Mouse (Mus musculus) midbrain, embryonic 15.5 days (tissue): ENCODE data around the gene Foxp1. TPM values are rescaled to one million over a fixed set of nuclear protein-coding genes. Genes with fewer than 3 reads are reported as not detected.

ENCODE experiments used
- ATAC-seq: fragments of 200-750 bp; cut with Nextera tagmentation; replicated peaks from 2 replicates; pipeline ENCODE4 v1.8.0; 2017; ENCODE audit warnings: moderate TSS enrichment
- H3K27ac ChIP-seq: fragments of 300-500 bp; sonication (generic); 2 replicates; pipeline ENCODE4 v1.5.1; 2015; ENCODE audit warnings: mild to moderate bottlenecking, inconsistent platforms
- H3K27me3 ChIP-seq: fragments of 300-500 bp; sonication (generic); replicated peaks from 2 replicates; pipeline ENCODE4 v1.6.1; 2015; ENCODE audit warnings: inconsistent platforms
- H3K36me3 ChIP-seq: fragments of 300-500 bp; sonication (generic); replicated peaks from 2 replicates; pipeline ENCODE4 v1.6.1; 2015; ENCODE audit warnings: inconsistent platforms
- H3K4me1 ChIP-seq: fragments of 300-500 bp; sonication (generic); 2 replicates; pipeline ENCODE4 v1.6.1; 2015; ENCODE audit warnings: inconsistent platforms
- H3K4me2 ChIP-seq: fragments of 300-500 bp; sonication (generic); 2 replicates; pipeline ENCODE4 v1.6.1; 2015; ENCODE audit warnings: inconsistent platforms, mild to moderate bottlenecking, moderate library complexity
- H3K4me3 ChIP-seq: fragments of 300-500 bp; sonication (generic); 2 replicates; pipeline ENCODE4 v1.5.1; 2015; ENCODE audit warnings: mild to moderate bottlenecking, inconsistent platforms
- H3K9ac ChIP-seq: fragments of 300-500 bp; sonication (generic); 2 replicates; pipeline ENCODE4 v1.6.1; 2015; ENCODE audit warnings: mild to moderate bottlenecking, inconsistent platforms
- H3K9me3 ChIP-seq: fragments of 300-500 bp; sonication (generic); 2 replicates; pipeline ENCODE4 v1.6.1; 2016; ENCODE audit warnings: inconsistent platforms
- WGBS: fragments of 180-500 bp; shearing (Covaris S2); methylation state at CpG from one replicate; pipeline ENCODE4 v1.1.7; 2015; ENCODE audit warnings: mixed read lengths; 5-methylcytosine and 5-hydroxymethylcytosine counted together
- polyA plus RNA-seq: library from polyadenylated mRNA; unstranded; fragments of >200 nt; fragmentation: Nextera tagmentation; extraction: Ambion mirVana; gene quantifications from 2 replicates; pipeline ENCODE4 v1.2.1, GENCODE M21; 2015

Foxp1 gene
- polyA plus RNA-seq, 1 experiment from 2014 or later = 84.1 TPM

DNA sequence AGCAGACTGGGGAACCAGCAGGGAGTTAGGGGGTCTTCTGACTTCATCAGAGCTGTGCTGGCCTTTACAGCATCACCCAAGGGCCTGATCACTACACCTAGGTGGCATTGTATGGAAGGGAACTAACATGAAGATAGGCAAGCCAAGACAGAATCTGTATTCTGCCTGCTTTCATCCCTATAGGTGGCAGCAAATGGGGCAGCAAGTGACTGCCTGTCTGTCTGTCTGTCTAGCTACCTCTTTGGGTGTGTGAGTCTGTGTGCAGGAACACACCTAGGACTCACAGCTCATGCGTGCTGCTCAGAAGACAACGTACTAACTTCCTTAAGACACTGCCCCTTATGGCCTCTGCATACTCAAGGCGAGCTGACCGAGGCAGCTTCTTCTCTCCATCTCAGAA is 147.1 kb downstream of the Foxp1 start:
- WGBS = 74% methylated on average over 4 of the region's 4 CpGs
- Histone ChIP-seq H3K36me3 (no peaks in the 10 kb centered on the region), H3K4me2 (no peak overlapping the region), H3K4me1 (peaks cover 24% of the 10 kb centered on the region), H3K27ac (no peak overlapping the region), H3K4me3 (no peak overlapping the region), H3K27me3 (no peaks in the 10 kb centered on the region), H3K9me3 (no peaks in the 10 kb centered on the region), H3K9ac (no peak overlapping the region)
- no peak for ATAC-seq

DNA sequence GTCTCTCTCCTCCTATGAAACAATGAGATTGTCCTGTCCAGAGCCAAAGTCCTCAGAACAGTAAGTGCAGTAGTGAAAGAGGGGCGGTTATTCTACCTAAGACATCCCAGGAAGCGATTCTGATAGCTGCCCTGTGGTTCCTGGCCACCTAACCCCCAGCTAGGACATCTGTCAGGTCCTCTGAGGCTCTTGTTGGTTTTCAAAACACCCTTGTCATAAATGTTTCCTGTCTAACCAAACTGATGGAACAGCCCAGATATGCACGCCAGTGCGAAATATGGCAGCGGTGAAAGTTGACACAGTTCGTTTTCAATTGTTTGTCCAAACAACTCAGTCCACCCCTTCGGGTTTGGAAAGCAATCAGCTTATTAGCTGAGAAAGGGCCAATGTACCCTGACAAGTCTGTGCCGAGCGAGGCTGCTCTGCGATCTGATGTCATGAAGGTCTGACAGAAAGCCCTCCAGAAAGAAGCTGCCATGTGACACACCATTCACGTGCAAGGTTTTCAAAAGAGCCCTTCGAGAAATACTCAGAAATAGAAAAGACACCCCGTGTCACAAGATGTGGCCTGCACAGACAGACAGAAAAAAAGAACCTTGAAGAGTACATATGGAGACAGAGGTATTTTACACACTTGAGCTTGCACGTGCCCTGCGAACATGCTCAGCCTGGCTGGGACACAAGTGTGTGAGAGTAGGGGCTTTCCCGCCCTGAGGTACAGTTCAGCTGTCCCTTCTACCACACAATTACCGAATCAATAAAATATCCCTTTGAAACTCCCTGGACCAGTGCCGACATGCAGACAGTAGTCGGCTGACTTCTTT is 147.9 kb downstream of the Foxp1 start:
- 66% methylated on average over 19 of the region's 19 CpGs for WGBS
- no peak overlapping the region for H3K27ac ChIP-seq
- H3K36me3 ChIP-seq = no peaks in the 10 kb centered on the region
- no peak overlapping the region for H3K4me3 ChIP-seq
- no peak for ATAC-seq
- no peaks in the 10 kb centered on the region for H3K27me3 ChIP-seq
- no peak overlapping the region for H3K4me2 ChIP-seq
- H3K4me1 ChIP-seq = peaks cover 24% of the 10 kb centered on the region
- no peak overlapping the region for H3K9ac ChIP-seq
- no peaks in the 10 kb centered on the region for H3K9me3 ChIP-seq

DNA sequence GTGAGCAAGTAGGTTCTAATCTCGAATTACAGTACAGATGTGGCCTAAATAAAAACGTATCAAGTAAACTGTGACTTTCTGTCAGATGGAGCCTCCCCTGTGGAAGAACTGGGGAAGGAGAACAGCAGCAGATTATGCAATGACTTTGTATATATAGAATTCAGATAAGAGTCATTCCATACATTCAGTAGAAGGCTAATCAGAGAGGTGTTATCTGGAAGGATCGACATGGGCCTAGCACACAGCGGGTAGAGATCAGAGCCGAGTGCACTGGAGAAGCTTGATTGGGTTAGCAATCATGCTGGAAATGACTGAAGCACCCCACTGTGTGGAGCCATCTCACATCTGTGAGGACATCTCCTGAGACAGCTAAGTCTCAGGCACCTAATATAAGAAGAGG is 150.1 kb downstream of the Foxp1 start:
- Histone ChIP-seq H3K4me2 (no peak overlapping the region), H3K4me1 (peaks cover 24% of the 10 kb centered on the region), H3K4me3 (no peak overlapping the region), H3K9me3 (no peaks in the 10 kb centered on the region), H3K27ac (no peak overlapping the region), H3K27me3 (no peaks in the 10 kb centered on the region), H3K9ac (no peak overlapping the region), H3K36me3 (no peaks in the 10 kb centered on the region)
- WGBS = 89% methylated on average over 5 of the region's 5 CpGs
- no peak for ATAC-seq

DNA sequence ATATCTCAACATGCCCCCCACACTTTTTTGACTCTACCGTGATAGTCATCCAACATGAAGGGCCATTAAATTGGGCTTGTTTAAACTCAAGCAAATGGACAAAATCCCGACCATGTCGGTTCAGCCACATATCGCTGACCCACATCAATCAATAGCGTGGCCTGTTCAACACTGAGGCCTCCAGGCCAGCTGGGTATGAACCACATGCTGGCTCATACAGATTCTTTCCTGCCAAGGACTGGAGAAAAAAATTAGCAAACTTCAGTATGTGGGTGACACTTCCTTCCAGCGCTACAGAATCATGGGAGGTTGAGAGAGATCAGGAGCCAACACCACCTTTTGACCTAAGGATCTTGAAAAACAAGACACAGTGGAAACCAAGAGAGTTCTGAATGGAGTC is 150.5 kb downstream of the Foxp1 start:
- Histone ChIP-seq H3K9me3 (no peaks in the 10 kb centered on the region), H3K4me1 (peaks cover 20% of the 10 kb centered on the region), H3K4me2 (no peak overlapping the region), H3K4me3 (no peak overlapping the region), H3K27ac (no peak overlapping the region), H3K9ac (no peak overlapping the region), H3K36me3 (no peaks in the 10 kb centered on the region), H3K27me3 (no peaks in the 10 kb centered on the region)
- ATAC-seq = no peak
- WGBS = 93% methylated on average over 6 of the region's 6 CpGs

DNA sequence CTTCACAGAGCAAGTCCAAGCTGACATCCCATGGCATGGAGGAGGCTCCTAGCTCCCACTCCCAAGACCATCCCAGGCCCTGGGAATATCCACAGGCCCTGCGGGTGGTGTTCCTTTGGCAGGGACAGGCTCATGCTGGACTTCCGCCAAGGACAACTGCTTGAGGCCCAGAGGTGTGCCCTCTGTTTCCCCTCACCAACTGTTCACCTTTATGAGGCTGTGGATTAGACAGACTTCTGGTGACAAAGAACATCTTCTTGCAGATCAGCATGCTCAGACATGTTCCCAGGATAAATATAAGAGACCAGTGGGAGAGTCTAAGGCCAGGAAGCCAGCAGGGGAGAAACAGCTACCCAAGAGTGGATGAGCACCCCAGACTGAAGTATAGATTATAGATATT is 152.6 kb downstream of the Foxp1 start:
- no peak overlapping the region for H3K27ac ChIP-seq
- no peak for ATAC-seq

DNA sequence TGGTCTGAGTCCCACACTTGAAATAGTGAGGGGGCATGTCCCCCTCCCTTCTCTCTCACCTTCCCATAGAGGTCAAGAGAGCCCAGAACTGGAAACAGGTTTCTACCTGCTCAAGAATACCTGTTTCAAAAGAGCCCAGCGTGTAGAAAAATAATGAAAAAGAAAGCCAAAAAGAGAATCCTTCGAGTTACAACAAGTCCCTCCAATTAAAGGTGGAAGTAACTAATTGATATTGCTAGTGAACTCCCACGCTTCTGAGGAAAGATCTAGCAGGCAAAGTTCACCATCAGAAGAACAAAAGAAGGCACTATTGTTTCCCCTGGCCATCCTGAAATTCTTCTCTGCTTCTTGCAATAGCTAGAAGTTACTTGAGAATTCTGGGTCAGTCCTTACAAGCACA is 153.4 kb downstream of the Foxp1 start:
- no peak for ATAC-seq
- no peaks in the 10 kb centered on the region for H3K27me3 ChIP-seq
- no peak overlapping the region for H3K4me2 ChIP-seq
- no peaks in the 10 kb centered on the region for H3K36me3 ChIP-seq
- H3K9ac ChIP-seq = no peak overlapping the region
- no peaks in the 10 kb centered on the region for H3K9me3 ChIP-seq
- no peak overlapping the region for H3K27ac ChIP-seq
- WGBS = 96% methylated on average over 3 of the region's 3 CpGs
- peaks cover 1% of the 10 kb centered on the region; the same call in 1 of the 2 replicates for H3K4me1 ChIP-seq
- no peak overlapping the region for H3K4me3 ChIP-seq

More for the DNA sequence above, 152.6 kb downstream of the Foxp1 start:
- Histone ChIP-seq H3K27me3 (no peaks in the 10 kb centered on the region), H3K9me3 (no peaks in the 10 kb centered on the region), H3K36me3 (no peaks in the 10 kb centered on the region), H3K9ac (no peak overlapping the region), H3K4me3 (no peak overlapping the region), H3K4me1 (peaks cover 4% of the 10 kb centered on the region; the same call in 1 of the 2 replicates), H3K4me2 (no peak overlapping the region)
- 98% methylated on average over 2 of the region's 2 CpGs for WGBS

DNA sequence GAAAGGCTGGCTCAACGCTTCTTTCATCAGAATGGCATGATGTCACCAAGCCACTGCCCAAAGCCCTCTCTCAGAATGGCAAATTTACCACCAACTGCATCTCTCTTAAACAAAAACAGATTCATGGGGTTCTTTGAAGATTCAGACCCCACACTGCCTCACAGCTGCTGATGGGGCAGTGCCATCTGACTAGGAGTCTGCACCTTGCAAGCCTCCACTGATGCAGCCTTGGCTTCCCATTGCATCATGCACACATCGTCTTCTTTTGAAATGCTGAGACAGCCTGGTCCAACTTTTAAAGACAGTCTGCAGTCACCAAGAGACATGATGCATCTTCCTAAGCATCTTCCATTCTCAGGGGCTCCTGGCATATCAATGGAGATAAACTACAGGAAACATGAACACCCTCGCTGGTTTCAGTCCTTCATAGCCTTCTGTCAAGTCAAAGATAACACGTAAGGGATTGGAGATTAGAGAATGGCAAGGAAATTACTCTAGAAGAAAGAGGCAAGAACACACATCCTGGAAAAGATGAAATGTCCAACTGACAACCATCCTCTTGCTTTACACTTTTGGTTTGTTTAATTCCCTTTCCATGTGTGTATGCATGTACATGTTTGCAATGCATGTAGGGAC is 154.3 kb downstream of the Foxp1 start:
- 87% methylated on average over 4 of the region's 4 CpGs for WGBS
- H3K4me3 ChIP-seq = no peak overlapping the region
- no peaks in the 10 kb centered on the region for H3K4me1 ChIP-seq
- ATAC-seq = no peak
- no peaks in the 10 kb centered on the region for H3K27me3 ChIP-seq
- no peaks in the 10 kb centered on the region for H3K36me3 ChIP-seq
- no peak overlapping the region for H3K9ac ChIP-seq
- H3K4me2 ChIP-seq = no peak overlapping the region
- H3K27ac ChIP-seq = no peak overlapping the region
- H3K9me3 ChIP-seq = no peaks in the 10 kb centered on the region

DNA sequence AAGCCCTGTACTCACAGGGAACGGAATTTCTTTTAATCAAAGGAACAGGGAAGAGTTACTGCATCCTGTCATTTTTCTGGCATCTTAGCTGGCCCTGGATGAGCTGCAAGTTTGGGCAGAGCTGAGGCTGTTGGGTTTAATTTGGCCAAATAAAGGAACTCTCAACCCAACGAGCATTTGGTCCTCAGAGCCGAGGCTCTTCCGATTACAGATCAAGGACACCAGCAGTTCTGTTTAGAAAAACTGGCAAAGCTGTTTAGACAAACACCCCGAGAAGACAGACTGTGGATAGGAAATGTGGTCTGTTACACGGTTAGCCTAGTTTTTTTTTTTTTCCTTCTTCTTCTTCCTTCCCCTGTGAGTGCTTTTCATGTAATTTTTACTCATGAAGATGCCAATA is 158.0 kb downstream of the Foxp1 start:
- no peaks in the 10 kb centered on the region for H3K4me1 ChIP-seq
- H3K9ac ChIP-seq = no peak overlapping the region
- H3K36me3 ChIP-seq = no peaks in the 10 kb centered on the region
- H3K27me3 ChIP-seq = no peaks in the 10 kb centered on the region
- H3K4me2 ChIP-seq = no peak overlapping the region
- no peak for ATAC-seq
- H3K4me3 ChIP-seq = no peak overlapping the region
- H3K27ac ChIP-seq = no peak overlapping the region
- 80% methylated on average over 6 of the region's 6 CpGs for WGBS
- H3K9me3 ChIP-seq = no peaks in the 10 kb centered on the region

DNA sequence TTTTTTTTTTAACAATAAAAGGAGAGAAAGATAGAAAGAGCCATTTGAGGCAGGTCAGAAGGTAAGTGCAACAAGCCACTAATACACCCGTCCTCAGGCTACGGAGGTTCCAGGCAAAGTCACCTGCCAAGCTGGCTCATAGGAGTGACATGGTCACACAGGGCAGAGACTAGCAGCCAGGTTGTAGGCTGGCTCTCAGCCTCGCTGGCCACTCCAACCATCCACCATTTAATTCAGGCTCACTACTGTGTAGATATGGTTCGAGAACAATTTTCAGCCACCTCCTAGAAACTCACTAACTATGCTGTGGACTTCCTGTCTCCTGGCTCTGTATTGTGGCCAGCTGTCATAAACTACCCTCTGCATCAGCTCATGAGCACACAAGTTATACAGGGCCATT is 161.9 kb downstream of the Foxp1 start:
- no peaks in the 10 kb centered on the region for H3K9me3 ChIP-seq
- 86% methylated on average over 4 of the region's 4 CpGs for WGBS
- H3K4me3 ChIP-seq = no peak overlapping the region
- no peak overlapping the region for H3K27ac ChIP-seq
- no peak overlapping the region for H3K4me2 ChIP-seq
- no peak overlapping the region for H3K9ac ChIP-seq
- H3K27me3 ChIP-seq = no peaks in the 10 kb centered on the region
- no peak for ATAC-seq
- H3K36me3 ChIP-seq = no peaks in the 10 kb centered on the region
- no peaks in the 10 kb centered on the region for H3K4me1 ChIP-seq

DNA sequence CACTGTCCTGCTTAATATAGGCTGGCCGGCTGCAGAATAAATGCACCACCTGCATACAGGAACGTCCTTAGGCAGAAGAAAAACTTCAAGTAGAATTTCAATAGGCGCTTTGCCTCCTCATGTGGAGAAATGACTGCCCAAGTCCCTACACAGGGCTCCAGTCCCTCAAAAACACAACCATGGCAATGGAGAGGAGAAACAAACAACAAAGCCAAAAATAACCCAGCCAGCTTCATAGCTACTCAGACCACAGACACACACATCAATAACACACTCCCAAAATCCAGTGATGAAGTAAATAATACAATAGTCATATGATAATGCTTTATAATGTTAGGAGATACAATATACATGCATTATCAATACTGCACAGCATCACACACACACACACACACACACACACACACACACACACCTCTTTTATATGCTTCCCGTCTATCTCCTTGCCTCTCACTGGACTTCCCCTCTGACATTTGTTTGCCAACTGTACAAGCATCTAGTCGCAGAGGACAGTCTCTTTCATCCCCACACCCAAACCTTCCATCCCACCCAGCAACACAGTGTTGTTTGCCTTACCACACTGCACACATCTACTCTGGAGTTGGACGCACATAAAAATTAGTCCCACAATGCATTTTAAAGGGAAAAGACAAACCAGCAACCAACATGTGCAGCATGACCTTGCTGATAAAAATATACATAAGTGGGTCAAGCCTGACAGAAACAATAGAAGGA is 162.6 kb downstream of the Foxp1 start:
- no peaks in the 10 kb centered on the region for H3K9me3 ChIP-seq
- no peak overlapping the region for H3K4me2 ChIP-seq
- H3K9ac ChIP-seq = no peak overlapping the region
- no peaks in the 10 kb centered on the region for H3K27me3 ChIP-seq
- H3K4me3 ChIP-seq = no peak overlapping the region
- H3K36me3 ChIP-seq = no peaks in the 10 kb centered on the region
- no peaks in the 10 kb centered on the region for H3K4me1 ChIP-seq
- no peak for ATAC-seq
- whole genome bisulfite sequencing = 80% methylated on average over 6 of the region's 6 CpGs
- no peak overlapping the region for H3K27ac ChIP-seq

DNA sequence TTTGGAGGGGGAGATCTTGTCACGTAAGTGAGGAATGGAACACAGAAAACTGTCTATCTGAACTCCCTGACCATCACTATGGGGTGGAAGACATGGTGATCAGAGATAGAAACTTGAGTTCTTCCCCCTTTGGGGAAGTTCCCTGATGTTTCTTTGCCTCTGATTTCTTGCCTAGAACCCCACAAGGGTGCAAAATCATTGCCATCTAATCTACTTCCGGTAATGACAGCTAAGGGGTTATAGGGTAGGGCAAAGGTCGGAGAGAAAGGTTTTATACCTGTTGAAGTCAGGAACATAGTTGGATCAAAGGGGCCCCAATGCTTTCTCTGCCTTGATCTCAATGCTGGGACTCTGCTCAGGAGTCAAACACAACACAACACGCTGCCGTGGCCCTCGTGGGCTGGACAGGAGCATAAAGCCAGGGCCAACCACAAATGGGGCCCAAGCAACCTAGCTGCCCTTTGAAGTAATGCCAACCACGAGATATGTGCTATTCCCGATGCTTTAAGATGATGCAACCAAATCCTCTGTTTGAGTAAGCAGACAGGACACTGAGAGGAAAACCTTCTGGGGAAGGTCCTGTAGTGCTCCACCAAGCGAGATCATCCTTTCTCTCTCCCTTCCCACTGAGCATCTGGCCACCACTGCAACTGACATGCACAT is 163.4 kb downstream of the Foxp1 start:
- Histone ChIP-seq H3K4me2 (no peak overlapping the region), H3K27ac (no peak overlapping the region), H3K36me3 (no peaks in the 10 kb centered on the region), H3K4me1 (no peaks in the 10 kb centered on the region), H3K9ac (no peak overlapping the region), H3K4me3 (no peak overlapping the region), H3K9me3 (no peaks in the 10 kb centered on the region), H3K27me3 (no peaks in the 10 kb centered on the region)
- no peak for ATAC-seq
- 85% methylated on average over 9 of the region's 9 CpGs for WGBS

DNA sequence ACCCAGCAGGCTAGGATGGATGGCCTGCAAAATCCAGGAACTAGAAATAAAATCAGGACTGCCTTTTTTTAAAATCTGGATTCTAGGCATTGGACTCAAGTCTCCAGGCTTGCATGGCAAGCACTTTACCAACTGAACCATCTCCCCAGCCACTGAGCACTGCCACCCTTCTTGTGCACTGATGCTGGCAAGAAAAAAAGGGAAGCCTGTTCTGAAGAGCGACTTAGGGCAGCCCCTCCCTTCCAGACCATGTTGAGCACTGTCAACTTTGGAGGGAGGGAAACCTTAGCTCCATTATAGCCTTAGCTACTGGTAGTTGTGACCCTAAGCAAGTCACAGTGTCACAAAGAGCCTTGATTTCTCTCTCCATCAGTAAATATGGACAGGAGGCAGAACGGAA is 164.6 kb downstream of the Foxp1 start:
- H3K4me2 ChIP-seq = no peak overlapping the region
- 94% methylated on average over 2 of the region's 2 CpGs for WGBS
- no peaks in the 10 kb centered on the region for H3K4me1 ChIP-seq
- H3K4me3 ChIP-seq = no peak overlapping the region
- H3K36me3 ChIP-seq = no peaks in the 10 kb centered on the region
- H3K9me3 ChIP-seq = no peaks in the 10 kb centered on the region
- no peak overlapping the region for H3K9ac ChIP-seq
- ATAC-seq = no peak
- no peak overlapping the region for H3K27ac ChIP-seq
- no peaks in the 10 kb centered on the region for H3K27me3 ChIP-seq
